Mouse (Mus musculus): ENCODE measurements around the gene Hdac9.

- TF ChIP-seq GATA1 (IDR thresholded peaks at IDR 0.05; ENCODE audit: borderline replicate concordance, low read length) (no peak), FLI1 (IDR thresholded peaks at IDR 0.05; ENCODE audit: low read length) (no peak)
Measured at GRCm38 (mm10) chr12:34338886-34339285, 578.0 kb downstream of the Hdac9 start.
